Mouse (Mus musculus) brain, embryonic 14.5 days (tissue): ENCODE results near the gene Tbkbp1.

Source experiments
- CTCF ChIP-seq: fragments of 200-500 bp; IDR thresholded peaks from 2 replicates; pipeline ENCODE4 v1.5.1; 2012; ENCODE audit warnings: inconsistent platforms, mild to moderate bottlenecking, moderate library complexity, borderline replicate concordance; ENCODE audit not compliant: insufficient read depth, insufficient read length; ENCODE audit errors: extremely low read depth
- POLR2A ChIP-seq: fragments of 200-500 bp; IDR thresholded peaks from 2 replicates; pipeline ENCODE4 v1.6.1; 2012; ENCODE audit warnings: mild to moderate bottlenecking, inconsistent platforms, borderline replicate concordance; ENCODE audit not compliant: poor library complexity, insufficient read depth, insufficient read length, severe bottlenecking; ENCODE audit errors: extremely low read depth

- TF ChIP-seq CTCF (no peak), POLR2A (no peak)
Measured at GRCm38 (mm10) chr11:97140811-97141210, 10.5 kb downstream of the Tbkbp1 start.
